Mouse (Mus musculus) kidney, adult 11 months (tissue): ENCODE results near the gene Gm9513.

Experiments used
- DNase-seq: peaks from one replicate; pipeline ENCODE4 v3.0.0; 2022

Gm9513 gene

GRCm38 (mm10) chr9:36475338-36475737 lies at the start of gene Gm9513:
Gene Gm9513 (plus strand): TSS chr9:36475638.
- DNase-seq, result no peak

- DNase-seq, result no peak
These were observed 43.9 kb upstream of the Gm9513 start, which contains the start of gene Gm7257 for GRCm38 (mm10) chr9:36431584-36431983. Gene Gm7257 (plus strand): TSS chr9:36431884.

GRCm38 (mm10) chr9:36435051-36435764 lies 40.2 kb upstream of the Gm9513 start:
- DNase-seq, result no peak

GRCm38 (mm10) chr9:36494501-36495220 lies 19.2 kb downstream of the Gm9513 start:
- DNase-seq, result no peak

GRCm38 (mm10) chr9:36495824-36496223 lies 20.4 kb downstream of the Gm9513 start:
- no peak for DNase-seq

- no peak for DNase-seq
These were observed 28.8 kb downstream of the Gm9513 start for GRCm38 (mm10) chr9:36504211-36504610.
